13 mouse cellular contexts compared by ENCODE assay signal in the genomic region with DNA sequence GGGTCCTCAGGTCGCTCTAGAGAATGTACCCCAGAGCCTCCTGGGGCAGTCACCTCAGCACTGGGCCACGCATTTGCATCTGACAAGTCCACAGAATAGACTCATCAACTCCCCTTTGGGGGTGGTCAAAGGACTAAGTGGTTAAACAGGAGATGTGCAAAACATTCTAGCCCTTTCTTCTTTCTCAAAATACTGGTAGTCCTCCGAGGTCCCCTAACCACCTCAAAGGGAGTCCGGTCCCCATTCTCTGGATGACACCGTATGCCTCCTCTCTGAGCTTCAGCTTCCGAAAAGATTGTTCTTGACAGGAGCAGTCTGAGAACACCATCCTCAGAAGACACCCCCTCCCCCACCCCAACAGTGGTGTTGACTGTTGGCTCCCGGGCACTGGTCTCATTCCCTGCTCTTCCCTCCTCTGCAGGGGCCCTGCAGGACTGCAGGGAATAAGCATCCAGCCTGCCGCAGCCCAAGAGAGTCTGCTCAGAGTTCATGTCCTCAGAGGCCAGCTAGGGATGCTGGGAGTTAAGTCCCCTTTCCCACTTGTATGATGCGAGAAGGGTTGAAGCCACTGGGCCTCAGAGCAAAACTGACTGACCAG. TPM values are rescaled to one million over a fixed set of nuclear protein-coding genes. Genes with fewer than 3 reads are reported as not detected.
DNase-seq lines count a peak whose midpoint lies in the region; ATAC-seq and TF ChIP-seq lines count a peak whose summit lies in the region.
"Had no signal": no experiment of that assay in that cellular context is flagged by ENCODE, and none has a peak within 500 bp of the region (broad histone marks: within the 10 kb centered on the region; RNA-seq: fewer than 3 reads in every experiment).

No protein-coding gene starts in this region.

- 0 out of 2 replicates have a peak, but pooled peaks cover 7% of the 10 kb centered on the region for H3K4me1 ChIP-seq in intestine, embryonic 16.5 days (ENCODE audit: control insufficient read depth, insufficient read depth, low read length)
- H3K4me1 ChIP-seq in forebrain, embryonic 14.5 days (ENCODE audit: control insufficient read depth, insufficient read depth, low read length) = peaks cover 16% of the 10 kb centered on the region
- H3K4me1 ChIP-seq: liver, embryonic 15.5 days had no signal

- H3K4me3 ChIP-seq in gastrocnemius, adult 2 months = no peak overlapping the region
- no peak overlapping the region for H3K4me3 ChIP-seq in left cerebral cortex, adult 2 months
- H3K4me3 ChIP-seq in intestine, embryonic 16.5 days (ENCODE audit: low read length) = no peak overlapping the region
- no peak overlapping the region for H3K4me3 ChIP-seq in forebrain, embryonic 14.5 days (ENCODE audit: low read depth, low read length)
- H3K4me3 ChIP-seq: embryonic facial prominence, embryonic 12.5 days; forebrain, embryonic 12.5 days; limb, embryonic 10.5 days; liver, embryonic 15.5 days had no signal

- no peaks in the 10 kb centered on the region for H3K9me3 ChIP-seq in intestine, embryonic 16.5 days (ENCODE audit: control insufficient read depth, low read length)
- peaks cover 1% of the 10 kb centered on the region; the same call in 1 of the 2 replicates for H3K9me3 ChIP-seq in forebrain, embryonic 14.5 days (replicated peaks; ENCODE audit: control insufficient read depth, low read length)
- H3K9me3 ChIP-seq: embryonic facial prominence, embryonic 12.5 days; limb, embryonic 10.5 days; liver, embryonic 15.5 days had no signal

- H3K4me2 ChIP-seq in intestine, embryonic 16.5 days (ENCODE audit: low read depth, low read length) = no peak overlapping the region
- no peak overlapping the region for H3K4me2 ChIP-seq in forebrain, embryonic 14.5 days (ENCODE audit: low read length)
- H3K4me2 ChIP-seq: embryonic facial prominence, embryonic 12.5 days; forebrain, embryonic 12.5 days; liver, embryonic 15.5 days had no signal

- TF ChIP-seq CTCF in gastrocnemius, adult 2 months (IDR thresholded peaks at IDR 0.05) = no peak
- TF ChIP-seq CTCF in left cerebral cortex, adult 2 months (IDR thresholded peaks at IDR 0.05) = no peak; the same call in 1 of the 2 replicates

- no peak; the same call in 1 of the 2 replicates for ATAC-seq in intestine, embryonic 16.5 days
- no peak for ATAC-seq in cerebellum, adult (ENCODE audit: insufficient number of reproducible peaks, low FRiP score, low TSS enrichment)
- ATAC-seq in forebrain, embryonic 14.5 days = no peak

- 49% methylated on average over 9 of the region's 9 CpGs for WGBS in intestine, embryonic 16.5 days
- 35% methylated on average over 9 of the region's 9 CpGs for WGBS in forebrain, embryonic 14.5 days

- DNase-seq in gastrocnemius, adult 2 months = no peak
- no peak for DNase-seq in gastrocnemius, adult 8-10 months (ENCODE audit: low spot score in 2 of 2)
- DNase-seq in left cerebral cortex, adult 2 months (ENCODE audit: extremely low spot score in 1 of 2, low spot score in 2 of 2) = no peak
- DNase-seq in left cerebral cortex, adult 18-20 months (ENCODE audit: low spot score in 2 of 2) = no peak
- DNase-seq in retina, postnatal 1 day = peak; percentile 51
- no peak for DNase-seq in forebrain, embryonic 14.5 days (ENCODE audit: low spot score)
- DNase-seq: cerebellum, adult 8-10 months had no signal

- no peak overlapping the region for H3K9ac ChIP-seq in intestine, embryonic 16.5 days (ENCODE audit: low read depth, low read length)
- H3K9ac ChIP-seq in forebrain, embryonic 14.5 days (ENCODE audit: low read length) = no peak overlapping the region
- H3K9ac ChIP-seq: embryonic facial prominence, embryonic 12.5 days; liver, embryonic 15.5 days had no signal

- intact Hi-C loops in gastrocnemius, adult 2 months (cut with DNase I) = no loop called here
- intact Hi-C loops in left cerebral cortex, adult 2 months (cut with DNase I) = no loop called here

- H3K27ac ChIP-seq in gastrocnemius, adult 2 months = peak overlapping the region; percentile 21; the same call in 1 of the 2 replicates
- peak overlapping the region; percentile 89 for H3K27ac ChIP-seq in left cerebral cortex, adult 2 months
- peak overlapping the region; percentile 61 for H3K27ac ChIP-seq in intestine, embryonic 16.5 days (ENCODE audit: low read length)
- no peak overlapping the region for H3K27ac ChIP-seq in forebrain, embryonic 14.5 days (ENCODE audit: low read depth, low read length)
- H3K27ac ChIP-seq: forebrain, embryonic 12.5 days; liver, embryonic 15.5 days had no signal

- H3K27me3 ChIP-seq in intestine, embryonic 16.5 days (replicated peaks; ENCODE audit: control insufficient read depth, insufficient read depth, low read length) = no peaks in the 10 kb centered on the region
- no peaks in the 10 kb centered on the region for H3K27me3 ChIP-seq in forebrain, embryonic 14.5 days (replicated peaks; ENCODE audit: control insufficient read depth, insufficient read depth, low read length)
- H3K27me3 ChIP-seq: embryonic facial prominence, embryonic 12.5 days; forebrain, embryonic 12.5 days had no signal

- H3K36me3 ChIP-seq in intestine, embryonic 16.5 days (ENCODE audit: control insufficient read depth, insufficient read depth, low read length) = no peaks in the 10 kb centered on the region
- no peaks in the 10 kb centered on the region for H3K36me3 ChIP-seq in forebrain, embryonic 14.5 days (ENCODE audit: control insufficient read depth, insufficient read depth, low read length)
- H3K36me3 ChIP-seq: embryonic facial prominence, embryonic 12.5 days; forebrain, embryonic 12.5 days; limb, embryonic 10.5 days; liver, embryonic 15.5 days had no signal

RNA-seq across cellular contexts. Expression of a gene that starts 33.7 kb away (rescaled TPM):
- 10 to 100 TPM; 16.1 to 20.7 TPM for total RNA-seq in gastrocnemius, adult 2 months (2021)
- total RNA-seq in gastrocnemius, adult 8-10 months (2022) = 10 to 100 TPM; 15.8 to 28.1 (median 25.7) TPM
- total RNA-seq in left cerebral cortex, adult 2 months (2021) = 100 to 1,000 TPM; 230 to 237 TPM
- 100 to 1,000 TPM; 197 to 205 TPM for total RNA-seq in left cerebral cortex, adult 18-20 months (2021)
- 1.1 TPM in 2 replicates for polyA plus RNA-seq in intestine, embryonic 16.5 days (2015; fragmentation: Nextera tagmentation; extraction: Ambion mirVana)
- 1.6 and 2.1 TPM in 2 replicates for polyA plus RNA-seq in forebrain, embryonic 14.5 days (2014; fragmentation: Nextera tagmentation; extraction: Ambion mirVana)

Comparison
In these comparisons a context has a peak if more than half of its experiments do, and no peak if none do; other contexts are left out.
1. RNA of a gene that starts 33.7 kb away (total RNA-seq): 230 to 237 TPM in left cerebral cortex, adult 2 months and 197 to 205 TPM in left cerebral cortex, adult 18-20 months; 15.8 to 28.1 TPM in gastrocnemius, adult 8-10 months and 16.1 to 20.7 TPM in gastrocnemius, adult 2 months; every median in the first group is over 4 times any median in the second.